Mouse (Mus musculus) CH12.LX (cell line): ENCODE data around the gene Edem2. TPM values are rescaled to one million over a fixed set of nuclear protein-coding genes. Genes with fewer than 3 reads are reported as not detected.

Source experiments
- DNase-seq: peaks from one replicate; pipeline ENCODE4 v3.0.0-alpha.2; 2013; ENCODE audit errors: extremely low read depth
- H3K27ac ChIP-seq: 2 replicates; pipeline ENCODE4 v1.5.1; 2012; ENCODE audit warnings: low read depth, mild to moderate bottlenecking, control low read depth, moderate library complexity; ENCODE audit not compliant: insufficient read depth
- H3K27me3 ChIP-seq: replicated peaks from 2 replicates; pipeline ENCODE3; 2012; ENCODE audit warnings: inconsistent platforms
- H3K36me3 ChIP-seq, 2 experiments: replicated peaks in 1 of 2; 2 replicates each; pipeline versions ENCODE3 to v1.6.1; 2012; ENCODE audit warnings: inconsistent platforms in 1 of 2, low read length in 1 of 2, mild to moderate bottlenecking in 1 of 2, mixed read lengths in 1 of 2, moderate library complexity in 1 of 2; ENCODE audit not compliant: control insufficient read depth in 1 of 2, insufficient read depth in 1 of 2
- H3K4me1 ChIP-seq, 2 experiments: 2 replicates each; pipeline ENCODE4 v1.6.1; 2012; ENCODE audit warnings: inconsistent platforms in 1 of 2, moderate library complexity in 1 of 2; ENCODE audit not compliant: insufficient read depth in 2 of 2, control insufficient read depth in 1 of 2
- H3K4me2 ChIP-seq: 2 replicates; pipeline ENCODE4 v1.6.1; 2012; ENCODE audit warnings: low read depth, mild to moderate bottlenecking, control low read depth; ENCODE audit not compliant: poor library complexity, insufficient read depth, severe bottlenecking
- H3K4me3 ChIP-seq, 3 experiments: fragments of 150-350 bp in 1 of 3; sonication (generic) in 1 of 3; replicated peaks in 1 of 3; 2 replicates each; pipeline versions ENCODE3 to v1.5.1; 2011 to 2012; ENCODE audit warnings: low read depth in 2 of 3, low read length in 2 of 3, mild to moderate bottlenecking in 2 of 3, moderate library complexity in 2 of 3, control low read depth in 1 of 3, improper control_type of control experiment in 1 of 3, inconsistent platforms in 1 of 3, mixed read lengths in 1 of 3; ENCODE audit not compliant: poor library complexity in 1 of 3
- H3K79me2 ChIP-seq: replicated peaks from 2 replicates; pipeline ENCODE4 v1.6.1; 2012; ENCODE audit warnings: mild to moderate bottlenecking, moderate library complexity; ENCODE audit not compliant: control insufficient read depth, poor library complexity, insufficient read depth, severe bottlenecking; ENCODE audit errors: extremely low read depth
- H3K9ac ChIP-seq: 2 replicates; pipeline ENCODE4 v1.6.1; 2012; ENCODE audit warnings: low read depth, mild to moderate bottlenecking, control low read depth, moderate library complexity; ENCODE audit not compliant: insufficient read depth
- H3K9me3 ChIP-seq: replicated peaks from 2 replicates; pipeline ENCODE3; 2012; ENCODE audit warnings: low read length, inconsistent platforms, mixed read lengths
- CHD1 ChIP-seq: IDR thresholded peaks from 2 replicates; pipeline ENCODE4 v1.6.1; 2012; ENCODE audit warnings: low read depth, low read length, improper control_type of control experiment, inconsistent platforms
- CTCF ChIP-seq, 2 experiments: IDR thresholded peaks in 1 of 2; conservative IDR thresholded peaks in 1 of 2; 2 replicates each; pipeline ENCODE4 v1.5.1; 2011 to 2012; ENCODE audit warnings: low read depth in 2 of 2, low read length in 2 of 2, improper control_type of control experiment in 1 of 2, inconsistent platforms in 1 of 2, mild to moderate bottlenecking in 1 of 2, moderate library complexity in 1 of 2
- E2F4 ChIP-seq: IDR thresholded peaks from 2 replicates; pipeline ENCODE4 v1.6.1; 2011; ENCODE audit warnings: low read depth, low read length, improper control_type of control experiment; ENCODE audit not compliant: insufficient replicate concordance
- EP300 ChIP-seq: IDR thresholded peaks from 2 replicates; pipeline ENCODE4 v1.6.1; 2011; ENCODE audit warnings: low read length, improper control_type of control experiment
- ETS1 ChIP-seq: conservative IDR thresholded peaks from 2 replicates; pipeline ENCODE4 v1.6.1; 2012; ENCODE audit warnings: low read depth, mild to moderate bottlenecking, inconsistent platforms, low read length, improper control_type of control experiment, moderate library complexity
- GABPA ChIP-seq: IDR thresholded peaks from 2 replicates; pipeline ENCODE4 v1.6.1; 2012; ENCODE audit warnings: low read depth, low read length, improper control_type of control experiment, inconsistent platforms; ENCODE audit not compliant: insufficient replicate concordance
- HCFC1 ChIP-seq: IDR thresholded peaks from 2 replicates; pipeline ENCODE4 v1.6.1; 2012; ENCODE audit warnings: low read depth, mild to moderate bottlenecking, inconsistent platforms, low read length, improper control_type of control experiment
- IRF4 ChIP-seq: IDR thresholded peaks from 2 replicates; pipeline ENCODE4 v1.6.1; 2014; ENCODE audit warnings: low read depth, mild to moderate bottlenecking, inconsistent platforms, low read length, improper control_type of control experiment
- JUND ChIP-seq: conservative IDR thresholded peaks from 2 replicates; pipeline ENCODE4 v1.6.1; 2011; ENCODE audit warnings: low read depth, low read length, improper control_type of control experiment
- MAFK ChIP-seq: IDR thresholded peaks from 2 replicates; pipeline ENCODE4 v1.6.1; 2011; ENCODE audit warnings: low read length, improper control_type of control experiment; ENCODE audit not compliant: insufficient replicate concordance
- MAX ChIP-seq: IDR thresholded peaks from 2 replicates; pipeline ENCODE4 v1.6.1; 2011; ENCODE audit warnings: low read length, improper control_type of control experiment
- MAZ ChIP-seq: IDR thresholded peaks from 2 replicates; pipeline ENCODE4 v1.6.1; 2012; ENCODE audit warnings: low read depth, mild to moderate bottlenecking, inconsistent platforms, low read length, improper control_type of control experiment, moderate library complexity
- MXI1 ChIP-seq: IDR thresholded peaks from 2 replicates; pipeline ENCODE4 v1.6.1; 2011; ENCODE audit warnings: mild to moderate bottlenecking, low read depth, low read length, improper control_type of control experiment
- MYC ChIP-seq: IDR thresholded peaks from 2 replicates; pipeline ENCODE4 v1.6.1; 2011; ENCODE audit warnings: low read depth, mild to moderate bottlenecking, improper control_type of control experiment, low read length
- PAX5 ChIP-seq: IDR thresholded peaks from 2 replicates; pipeline ENCODE4 v1.6.1; 2012; ENCODE audit warnings: low read length, inconsistent platforms, mixed read lengths
- RAD21 ChIP-seq: IDR thresholded peaks from 2 replicates; pipeline ENCODE4 v1.6.1; 2011; ENCODE audit warnings: low read depth, mild to moderate bottlenecking, low read length, improper control_type of control experiment, moderate library complexity
- RCOR1 ChIP-seq: conservative IDR thresholded peaks from 2 replicates; pipeline ENCODE4 v1.6.1; 2012; ENCODE audit warnings: low read depth, mild to moderate bottlenecking, inconsistent platforms, low read length, improper control_type of control experiment
- SMC3 ChIP-seq: IDR thresholded peaks from 2 replicates; pipeline ENCODE4 v1.6.1; 2011; ENCODE audit warnings: low read depth, low read length, improper control_type of control experiment
- ZKSCAN1 ChIP-seq: IDR thresholded peaks from 2 replicates; pipeline ENCODE4 v1.6.1; 2012; ENCODE audit warnings: low read depth, inconsistent platforms, low read length, improper control_type of control experiment, borderline replicate concordance
- ZMIZ1 ChIP-seq: IDR thresholded peaks from 2 replicates; pipeline ENCODE4 v1.6.1; 2012; ENCODE audit warnings: low read depth, mild to moderate bottlenecking, inconsistent platforms, low read length, improper control_type of control experiment
- ZNF384 ChIP-seq: IDR thresholded peaks from 2 replicates; pipeline ENCODE4 v1.6.1; 2012; ENCODE audit warnings: low read depth, low read length, improper control_type of control experiment, inconsistent platforms
- dilution Hi-C: fragments of 300-500 bp; cut with MboI; formaldehyde crosslinking; loops from 2 replicates; pipeline ENCODE4 v1.14.3; 2020; ENCODE audit warnings: low sequenced_read_pairs; ENCODE audit not compliant: extremely low pct_unique_long_range_greater_than_20kb, extremely low pct_ligation_motif_present
- in situ Hi-C: fragments of 300-500 bp; cut with MboI; formaldehyde crosslinking; loops from 3 replicates; pipeline ENCODE4 v1.14.3; 2019; ENCODE audit warnings: low sequenced_read_pairs, low pct_ligation_motif_present, low pct_unique_long_range_greater_than_20kb, mixed read lengths
- polyA plus RNA-seq: library from polyadenylated mRNA; unstranded; fragments of >175 nt; gene quantifications from 2 replicates; pipeline ENCODE4 v1.2.1, GENCODE M21; 2012; ENCODE audit warnings: low read depth; ENCODE audit not compliant: insufficient read length
- total RNA-seq, 2 experiments: library from RNA; depleted of rRNA; stranded (reverse); fragments of 300-350 nt in 1 of 2; fragments of >200 nt in 1 of 2; gene quantifications; 2 replicates each; pipeline ENCODE4 v1.2.3; 2012 to 2014

Gene Edem2
- total and polyA plus RNA-seq, 3 experiments, result 42.5 to 71.8 (median 48.7) TPM

DNA sequence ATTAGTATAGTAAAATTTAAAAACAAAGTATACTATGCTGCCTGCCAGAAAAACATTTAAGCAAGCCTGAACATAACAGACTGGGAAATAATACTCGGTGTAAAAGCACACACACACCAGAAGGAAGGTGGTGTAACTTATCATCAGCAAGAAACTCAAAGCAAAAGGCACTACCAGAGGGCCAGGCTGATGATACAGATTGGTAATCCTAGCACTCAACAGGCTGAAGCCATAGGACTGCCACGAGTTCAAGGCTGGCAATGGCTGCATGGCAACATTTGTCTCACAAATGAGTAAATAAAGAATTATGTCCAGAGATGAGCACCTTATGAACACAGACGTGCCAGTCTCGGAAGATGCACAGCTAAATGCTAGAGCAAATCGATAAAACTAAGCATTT lies 45.5 kb downstream of the Edem2 start:
- in situ Hi-C loops, result loop anchor here (25.0 kb wide), 1 partner anchor 253 kb away; the partner anchor contains the start of genes Gdf5, Gm15557 and Uqcc1
- Histone ChIP-seq H3K27me3 (no peaks in the 10 kb centered on the region), H3K36me3 (peaks cover 0 to 25% of the 10 kb centered on the region in 2 experiments), H3K4me3 (no peak overlapping the region), H3K79me2 (peaks cover 17% of the 10 kb centered on the region; the same call in 1 of the 2 replicates), H3K27ac (no peak overlapping the region), H3K9me3 (no peaks in the 10 kb centered on the region), H3K9ac (no peak overlapping the region), H3K4me2 (no peak overlapping the region), H3K4me1 (peaks cover 7 to 56% of the 10 kb centered on the region in 2 experiments)
- DNase-seq, result no peak
- TF ChIP-seq MAFK, result no peak
- no peak for TF ChIP-seq E2F4
- no peak for TF ChIP-seq ZNF384
- TF ChIP-seq JUND, result no peak
- TF ChIP-seq RCOR1, result no peak
- TF ChIP-seq, all 38 proteins: peak for 0
- dilution Hi-C loops, result no loop called here

DNA sequence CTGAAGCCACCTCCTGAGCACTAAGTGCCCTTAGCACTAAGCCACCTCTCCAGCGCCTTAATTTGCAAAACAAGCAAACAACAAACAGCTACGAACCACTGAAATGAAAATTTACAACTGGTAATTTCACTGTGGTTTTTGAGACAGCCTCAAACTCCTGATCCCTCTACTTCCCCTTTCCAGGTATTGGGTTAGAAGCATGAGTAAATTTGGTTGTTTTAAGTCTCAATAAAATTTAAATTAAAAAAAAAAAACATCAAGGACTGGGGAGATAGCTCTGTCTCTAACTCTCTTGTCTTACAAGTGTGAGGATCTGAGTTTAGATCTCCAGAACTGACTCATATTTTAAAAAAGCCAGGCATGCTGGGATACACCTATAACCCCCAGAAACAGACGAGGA lies 46.1 kb downstream of the Edem2 start:
- Histone ChIP-seq H3K79me2 (peaks cover 19% of the 10 kb centered on the region), H3K9ac (no peak overlapping the region), H3K9me3 (no peaks in the 10 kb centered on the region), H3K4me2 (no peak overlapping the region), H3K27me3 (no peaks in the 10 kb centered on the region), H3K27ac (no peak overlapping the region), H3K4me1 (peaks cover 7 to 56% of the 10 kb centered on the region in 2 experiments), H3K36me3 (peaks cover 0 to 25% of the 10 kb centered on the region in 2 experiments), H3K4me3 (no peak overlapping the region)
- TF ChIP-seq CTCF (conservative IDR thresholded peaks at IDR 0.05 in 1 of 2, IDR thresholded peaks at IDR 0.05 in 1 of 2; ENCODE audit: low read depth in 2 of 2, low read length in 2 of 2), result no peak
- TF ChIP-seq RAD21, result no peak
- no peak for TF ChIP-seq ZKSCAN1
- no peak for TF ChIP-seq GABPA
- no peak for TF ChIP-seq RCOR1
- TF ChIP-seq MAZ, result no peak
- TF ChIP-seq PAX5, result no peak
- no peak for TF ChIP-seq ZNF384
- TF ChIP-seq E2F4, result no peak
- TF ChIP-seq CHD1, result no peak
- no peak for TF ChIP-seq EP300
- TF ChIP-seq ZMIZ1, result no peak
- no peak for TF ChIP-seq MXI1
- no peak for TF ChIP-seq MYC
- TF ChIP-seq SMC3, result no peak
- no peak for TF ChIP-seq ETS1
- no peak for TF ChIP-seq HCFC1
- no peak for TF ChIP-seq IRF4
- no peak for TF ChIP-seq MAX
- in situ Hi-C loops, result loop anchor here (25.0 kb wide), 1 partner anchor 254 kb away; the partner anchor contains the start of genes Gdf5, Gm15557 and Uqcc1
- no peak for DNase-seq
- dilution Hi-C loops, result no loop called here
